Mouse (Mus musculus) kidney, postnatal 0 days (tissue): ENCODE results near the gene Clybl. TPM values are rescaled to one million over a fixed set of nuclear protein-coding genes. Genes with fewer than 3 reads are reported as not detected.

ENCODE experiments used
- ATAC-seq: fragments of 200-750 bp; cut with Nextera tagmentation; replicated peaks from 2 replicates; pipeline ENCODE4 v1.8.0; 2017; ENCODE audit warnings: low read depth, moderate number of reproducible peaks, moderate TSS enrichment, moderate library complexity; ENCODE audit not compliant: low FRiP score
- DNase-seq: peaks from one replicate; pipeline ENCODE4 v3.0.0-alpha.2; 2016; ENCODE audit warnings: low spot score
- H3K27ac ChIP-seq: fragments of 300-500 bp; sonication (generic); 2 replicates; pipeline ENCODE4 v1.5.1; 2014; ENCODE audit warnings: mild to moderate bottlenecking
- H3K27me3 ChIP-seq: fragments of 300-500 bp; sonication (generic); 2 replicates; pipeline ENCODE4 v1.6.1; 2014; ENCODE audit warnings: low read length, mixed read lengths; ENCODE audit not compliant: insufficient read depth
- H3K36me3 ChIP-seq: fragments of 300-500 bp; sonication (generic); 2 replicates; pipeline ENCODE4 v1.6.1; 2014; ENCODE audit warnings: low read length, mixed read lengths; ENCODE audit not compliant: insufficient read depth
- H3K4me1 ChIP-seq: fragments of 300-500 bp; sonication (generic); replicated peaks from 2 replicates; pipeline ENCODE4 v1.6.1; 2014; ENCODE audit warnings: antibody characterized with exemption, low read length, mixed read lengths; ENCODE audit not compliant: insufficient read depth
- H3K4me2 ChIP-seq: fragments of 300-500 bp; sonication (generic); 2 replicates; pipeline ENCODE4 v1.6.1; 2014; ENCODE audit warnings: mild to moderate bottlenecking, low read length, moderate library complexity, mixed read lengths
- H3K4me3 ChIP-seq: fragments of 300-500 bp; sonication (generic); replicated peaks from 2 replicates; pipeline ENCODE4 v1.5.1; 2014; ENCODE audit warnings: low read depth, low read length
- H3K9ac ChIP-seq: fragments of 300-500 bp; sonication (generic); 2 replicates; pipeline ENCODE4 v1.6.1; 2014; ENCODE audit warnings: low read depth, low read length
- H3K9me3 ChIP-seq: fragments of 300-500 bp; sonication (generic); replicated peaks from 2 replicates; pipeline ENCODE4 v1.6.1; 2016; ENCODE audit warnings: low read length, inconsistent platforms, mixed read lengths
- CTCF ChIP-seq: IDR thresholded peaks from 2 replicates; pipeline ENCODE4 v1.5.1; 2016; ENCODE audit warnings: antibody characterized with exemption, low read depth, mild to moderate bottlenecking, moderate library complexity
- WGBS: fragments of 180-500 bp; shearing (Covaris S2); extraction: QIAGEN DNeasy Blood & Tissue Kit; methylation state at CpG from one replicate; pipeline ENCODE4 v1.1.7; 2014; 5-methylcytosine and 5-hydroxymethylcytosine counted together
- polyA plus RNA-seq: library from polyadenylated mRNA; unstranded; fragments of >200 nt; fragmentation: Nextera tagmentation; extraction: Ambion mirVana; gene quantifications from 2 replicates; pipeline ENCODE4 v1.2.1, GENCODE M21; 2015

Clybl gene
- polyA plus RNA-seq, 1 experiment from 2014 or later: 45.7 TPM

- Histone ChIP-seq H3K9me3 (no peaks in the 10 kb centered on the region), H3K4me2 (peak overlapping the region; percentile 12; the same call in 1 of the 2 replicates), H3K4me1 (0 out of 2 replicates have a peak, but pooled peaks cover 6% of the 10 kb centered on the region), H3K27me3 (no peaks in the 10 kb centered on the region), H3K9ac (no peak overlapping the region), H3K27ac (no peak overlapping the region), H3K36me3 (no peaks in the 10 kb centered on the region), H3K4me3 (no peak overlapping the region)
- 51% methylated on average over 9 of the region's 9 CpGs for WGBS
- DNase-seq (no peak), ATAC-seq (no peak)
- TF ChIP-seq CTCF: no peak
Measured at GRCm38 (mm10) chr14:122376482-122377143, 195.1 kb downstream of the Clybl start.

DNA sequence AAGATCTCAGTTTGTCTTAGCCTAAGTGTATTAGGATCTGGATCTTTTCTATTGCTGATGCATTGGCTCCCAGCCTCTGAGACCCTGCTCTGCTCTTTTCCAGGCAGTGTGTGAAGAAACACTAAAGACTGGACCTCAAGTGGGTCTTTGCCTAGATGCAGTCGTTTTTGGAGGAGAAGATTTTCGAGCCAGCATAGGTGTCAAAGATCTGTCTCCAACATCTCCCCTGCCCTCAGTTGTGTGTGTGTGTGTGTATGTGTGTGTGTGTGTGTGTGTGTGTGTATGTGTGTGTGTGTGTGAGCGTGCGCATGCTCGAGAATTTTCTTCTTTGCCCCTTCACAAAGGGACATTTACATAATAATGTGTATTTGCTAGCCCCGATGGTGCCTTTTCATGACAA is 196.2 kb downstream of the Clybl start:
- 0 out of 2 replicates have a peak, but pooled peaks cover 6% of the 10 kb centered on the region for H3K4me1 ChIP-seq
- no peak overlapping the region for H3K9ac ChIP-seq
- WGBS: 87% methylated on average over 6 of the region's 6 CpGs
- H3K9me3 ChIP-seq: no peaks in the 10 kb centered on the region
- TF ChIP-seq CTCF: no peak
- ATAC-seq (no peak), DNase-seq (no peak)
- no peak overlapping the region for H3K4me3 ChIP-seq
- no peaks in the 10 kb centered on the region for H3K27me3 ChIP-seq
- no peaks in the 10 kb centered on the region for H3K36me3 ChIP-seq
- no peak overlapping the region for H3K27ac ChIP-seq
- no peak overlapping the region for H3K4me2 ChIP-seq

DNA sequence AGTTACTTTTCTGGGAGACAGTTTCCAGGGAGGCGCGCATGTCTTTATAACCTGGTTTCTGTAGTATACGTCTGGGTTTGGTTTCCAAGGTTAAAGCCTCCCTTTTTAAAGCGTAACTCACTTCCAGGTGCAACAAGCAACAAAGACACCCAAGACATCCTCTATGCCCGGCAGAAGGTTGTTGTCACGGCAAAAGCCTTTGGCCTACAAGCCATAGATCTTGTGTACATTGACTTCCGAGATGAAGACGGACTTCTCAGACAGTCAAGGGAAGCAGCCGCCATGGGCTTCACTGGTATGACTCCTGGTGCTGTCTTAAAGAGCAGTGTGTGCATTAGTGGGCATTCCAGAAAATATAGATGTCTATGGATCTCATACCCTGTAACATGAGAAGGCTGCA is 197.6 kb downstream of the Clybl start:
- no peak for TF ChIP-seq CTCF
- no peak for ATAC-seq
- H3K36me3 ChIP-seq: no peaks in the 10 kb centered on the region

GRCm38 (mm10) chr14:122379996-122380395 is 198.5 kb downstream of the Clybl start:
- 0 out of 2 replicates have a peak, but pooled peaks cover 3% of the 10 kb centered on the region for H3K27me3 ChIP-seq
- peak; percentile 42; the same call in 1 of the 2 replicates for TF ChIP-seq CTCF
- H3K4me2 ChIP-seq: no peak overlapping the region
- no peaks in the 10 kb centered on the region for H3K4me1 ChIP-seq
- H3K27ac ChIP-seq: no peak overlapping the region
- H3K9me3 ChIP-seq: no peaks in the 10 kb centered on the region
- no peak overlapping the region for H3K4me3 ChIP-seq
- H3K36me3 ChIP-seq: no peaks in the 10 kb centered on the region
- no peak overlapping the region for H3K9ac ChIP-seq
- 86% methylated on average over 5 of the region's 5 CpGs for WGBS
- DNase-seq (no peak), ATAC-seq (no peak)

More for the DNA sequence above, 197.6 kb downstream of the Clybl start:
- H3K9me3 ChIP-seq: no peaks in the 10 kb centered on the region
- H3K27ac ChIP-seq: no peak overlapping the region
- no peaks in the 10 kb centered on the region for H3K4me1 ChIP-seq
- no peak overlapping the region for H3K9ac ChIP-seq
- H3K4me2 ChIP-seq: no peak overlapping the region
- no peak overlapping the region for H3K4me3 ChIP-seq
- H3K27me3 ChIP-seq: no peaks in the 10 kb centered on the region
- DNase-seq: no peak
- 54% methylated on average over 9 of the region's 9 CpGs for WGBS

- no peak for ATAC-seq
Measured at GRCm38 (mm10) chr14:122380896-122381845, 199.7 kb downstream of the Clybl start.

GRCm38 (mm10) chr14:122382281-122382680 is 200.8 kb downstream of the Clybl start:
- H3K4me3 ChIP-seq: no peak overlapping the region
- H3K36me3 ChIP-seq: no peaks in the 10 kb centered on the region
- WGBS: 72% methylated on average over 5 of the region's 5 CpGs
- no peak overlapping the region for H3K4me2 ChIP-seq
- ATAC-seq (no peak), DNase-seq (no peak)
- no peaks in the 10 kb centered on the region for H3K9me3 ChIP-seq
- H3K9ac ChIP-seq: no peak overlapping the region
- H3K27me3 ChIP-seq: 0 out of 2 replicates have a peak, but pooled peaks cover 10% of the 10 kb centered on the region
- no peaks in the 10 kb centered on the region for H3K4me1 ChIP-seq
- TF ChIP-seq CTCF: no peak
- H3K27ac ChIP-seq: no peak overlapping the region

More at GRCm38 (mm10) chr14:122380896-122381845, 199.7 kb downstream of the Clybl start:
- Histone ChIP-seq H3K27me3 (0 out of 2 replicates have a peak, but pooled peaks cover 9% of the 10 kb centered on the region), H3K27ac (no peak overlapping the region), H3K36me3 (no peaks in the 10 kb centered on the region), H3K4me2 (no peak overlapping the region), H3K9ac (no peak overlapping the region), H3K4me1 (no peaks in the 10 kb centered on the region), H3K4me3 (no peak overlapping the region), H3K9me3 (no peaks in the 10 kb centered on the region)
- 71% methylated on average over 15 of the region's 15 CpGs for WGBS
- DNase-seq: no peak
- TF ChIP-seq CTCF: no peak
